Mouse (Mus musculus) erythroblast, embryonic 14.5 days (primary cell): ENCODE results near the gene Dbx2. TPM values are rescaled to one million over a fixed set of nuclear protein-coding genes. Genes with fewer than 3 reads are reported as not detected.

ENCODE experiments used
- H3K27me3 ChIP-seq: 2 replicates; pipeline ENCODE4 v1.6.1; 2012; ENCODE audit warnings: inconsistent platforms; ENCODE audit not compliant: control insufficient read depth
- H3K36me3 ChIP-seq: 2 replicates; pipeline ENCODE4 v1.6.1; 2012; ENCODE audit warnings: mild to moderate bottlenecking, inconsistent platforms; ENCODE audit not compliant: control insufficient read depth
- H3K4me1 ChIP-seq: 2 replicates; pipeline ENCODE4 v1.6.1; 2012; ENCODE audit warnings: inconsistent platforms; ENCODE audit not compliant: control insufficient read depth
- H3K4me3 ChIP-seq: replicated peaks from 2 replicates; pipeline ENCODE3; 2012; ENCODE audit warnings: moderate library complexity, mild to moderate bottlenecking, inconsistent platforms
- H3K9me3 ChIP-seq: 2 replicates; pipeline ENCODE4 v1.6.1; 2012; ENCODE audit warnings: low read length, inconsistent platforms, mixed read lengths; ENCODE audit not compliant: control insufficient read depth
- GATA1 ChIP-seq: IDR thresholded peaks from 2 replicates; pipeline ENCODE4 v1.6.1; 2012; ENCODE audit warnings: low read length, inconsistent platforms, mixed read lengths
- TAL1 ChIP-seq: IDR thresholded peaks from 3 replicates; pipeline ENCODE4 v1.6.1; 2012; ENCODE audit warnings: low read length, inconsistent platforms, mixed read lengths
- polyA plus RNA-seq: library from polyadenylated mRNA; stranded (reverse); fragments of >175 nt; gene quantifications from 2 replicates; pipeline ENCODE4 v1.2.3, GENCODE M21; 2012

Gene Dbx2
- polyA plus RNA-seq, 1 experiment = not detected

DNA sequence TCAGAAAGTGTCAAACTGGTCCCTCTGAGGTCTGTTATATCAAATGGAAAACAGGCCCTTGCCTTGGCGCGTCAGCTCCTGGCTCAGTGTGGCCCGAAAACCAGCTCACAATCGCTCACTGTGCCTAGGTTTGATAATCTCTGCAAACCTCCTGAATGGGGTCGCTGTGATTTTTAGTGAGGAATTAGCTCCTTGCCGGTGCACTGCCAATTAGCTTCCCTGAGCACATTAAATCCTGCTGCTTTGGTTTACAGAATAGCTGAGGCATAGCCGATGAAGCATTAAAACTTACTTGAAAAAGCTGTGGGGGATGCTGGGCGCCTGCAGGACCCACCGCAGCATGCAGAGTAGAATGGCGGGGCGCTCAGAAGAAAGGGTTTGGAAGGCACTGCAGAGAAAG lies 15.4 kb downstream of the Dbx2 start:
- TF ChIP-seq GATA1 (no peak), TAL1 (no peak)
- H3K4me3 ChIP-seq = no peak overlapping the region

GRCm38 (mm10) chr15:95639829-95640134 lies 16.0 kb downstream of the Dbx2 start:
- Histone ChIP-seq H3K9me3 (peaks cover 11% of the 10 kb centered on the region), H3K27me3 (no peaks in the 10 kb centered on the region; the same call in 1 of the 2 replicates), H3K4me1 (no peaks in the 10 kb centered on the region), H3K4me3 (no peak overlapping the region), H3K36me3 (no peaks in the 10 kb centered on the region)
- no peak for TF ChIP-seq GATA1
- TF ChIP-seq TAL1 = no peak

More for the DNA sequence above, 15.4 kb downstream of the Dbx2 start:
- Histone ChIP-seq H3K9me3 (peaks cover 11% of the 10 kb centered on the region), H3K4me1 (no peaks in the 10 kb centered on the region), H3K27me3 (no peaks in the 10 kb centered on the region; the same call in 1 of the 2 replicates), H3K36me3 (no peaks in the 10 kb centered on the region)

DNA sequence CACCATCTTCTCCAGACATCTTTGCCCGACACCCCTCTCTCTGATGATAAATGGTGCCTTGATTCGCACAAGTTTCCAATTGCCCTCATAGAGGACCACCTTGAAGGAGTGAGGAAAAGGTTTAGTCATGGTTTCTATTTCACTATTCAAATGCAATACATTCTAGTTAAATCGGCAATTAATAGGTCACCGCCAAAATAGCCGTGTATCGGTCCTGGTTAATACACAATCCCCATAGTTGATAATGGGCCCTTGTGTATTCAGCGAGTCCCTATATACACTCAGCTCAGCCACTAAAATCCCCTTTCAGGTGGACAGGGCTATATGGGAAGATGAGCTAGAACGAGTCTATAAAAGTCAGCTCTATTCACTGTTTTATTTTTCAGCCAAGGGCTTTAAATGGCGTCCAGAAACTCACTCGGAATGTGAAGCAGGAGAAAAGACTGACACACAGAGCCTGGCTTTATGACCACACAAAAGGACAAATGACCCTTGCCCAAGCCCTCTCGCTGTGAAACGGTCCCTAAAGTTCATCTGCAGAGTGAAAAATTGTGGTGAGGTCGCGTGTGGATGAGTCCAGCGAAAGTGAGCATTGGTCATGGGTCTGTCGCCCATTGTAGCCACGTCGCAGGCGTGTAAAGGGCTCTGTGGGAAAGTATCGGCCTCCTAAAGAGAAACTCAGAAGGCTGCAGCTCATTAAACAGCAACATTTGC lies 16.5 kb downstream of the Dbx2 start:
- no peak overlapping the region for H3K4me3 ChIP-seq
- H3K9me3 ChIP-seq = peaks cover 11% of the 10 kb centered on the region
- H3K36me3 ChIP-seq = no peaks in the 10 kb centered on the region
- TF ChIP-seq TAL1 (no peak), GATA1 (no peak)
- H3K27me3 ChIP-seq = no peaks in the 10 kb centered on the region; the same call in 1 of the 2 replicates
- no peaks in the 10 kb centered on the region for H3K4me1 ChIP-seq

DNA sequence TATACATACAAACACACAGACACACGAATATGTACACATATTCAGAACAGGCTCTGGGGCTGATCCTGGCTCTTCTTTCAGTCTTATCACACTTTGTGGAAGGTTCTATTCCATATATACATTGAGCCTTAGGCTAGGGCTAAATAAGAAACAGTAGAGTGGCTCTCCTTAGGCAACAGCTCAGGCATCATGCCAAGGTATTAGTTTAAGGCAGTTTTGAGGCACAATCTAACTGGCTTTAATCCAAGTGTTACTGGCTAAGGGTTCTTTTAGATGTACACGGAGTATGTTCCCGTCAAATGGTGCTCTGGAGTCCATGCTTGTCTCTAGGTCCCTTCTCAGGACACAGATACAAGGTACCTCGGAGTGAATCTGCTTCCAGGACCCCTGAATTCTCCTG lies 31.4 kb downstream of the Dbx2 start:
- TF ChIP-seq GATA1 (no peak), TAL1 (no peak)
- Histone ChIP-seq H3K36me3 (no peaks in the 10 kb centered on the region), H3K9me3 (no peaks in the 10 kb centered on the region), H3K4me3 (no peak overlapping the region), H3K4me1 (no peaks in the 10 kb centered on the region), H3K27me3 (no peaks in the 10 kb centered on the region)

DNA sequence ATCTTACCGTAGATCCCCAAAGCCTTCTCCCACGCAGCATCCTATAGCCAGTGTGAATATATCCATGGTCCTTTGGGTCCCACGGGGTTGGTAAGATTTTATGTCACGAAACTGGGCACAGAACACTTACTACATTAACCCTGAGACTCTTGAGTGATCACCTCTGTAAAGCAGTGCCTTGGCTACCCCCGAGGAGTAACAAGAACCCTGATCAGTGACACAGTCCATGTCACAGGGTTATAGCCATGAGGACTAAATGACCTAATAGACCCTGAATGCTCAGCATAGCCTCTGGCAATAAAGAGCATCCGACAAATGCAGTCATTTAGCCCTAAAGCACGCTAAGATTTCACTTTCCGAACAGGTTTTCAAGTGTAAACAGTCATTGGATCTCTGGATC lies 33.0 kb downstream of the Dbx2 start:
- Histone ChIP-seq H3K9me3 (no peaks in the 10 kb centered on the region), H3K4me1 (no peaks in the 10 kb centered on the region), H3K27me3 (no peaks in the 10 kb centered on the region), H3K36me3 (no peaks in the 10 kb centered on the region), H3K4me3 (no peak overlapping the region)
- no peak for TF ChIP-seq TAL1
- no peak for TF ChIP-seq GATA1

DNA sequence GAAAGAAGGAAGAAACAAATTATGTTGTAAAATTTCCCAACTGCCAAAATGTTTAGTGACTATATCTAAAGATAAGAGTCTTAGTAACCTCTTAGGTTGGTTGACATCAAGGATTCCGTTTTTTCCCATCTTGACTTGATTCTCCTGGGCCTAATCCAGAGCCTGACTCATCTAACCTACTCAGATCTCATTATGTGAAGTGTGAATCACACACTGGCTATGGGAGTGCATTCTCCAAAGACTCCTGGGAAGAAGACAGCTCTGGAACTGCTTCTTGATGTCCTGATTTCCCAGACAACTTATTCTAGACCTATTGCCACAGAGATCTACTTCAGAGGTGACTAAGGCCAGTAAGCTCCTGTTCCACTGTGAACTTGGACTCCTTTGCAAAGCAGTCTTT lies 43.2 kb downstream of the Dbx2 start:
- Histone ChIP-seq H3K27me3 (no peaks in the 10 kb centered on the region), H3K4me1 (no peaks in the 10 kb centered on the region), H3K4me3 (no peak overlapping the region), H3K36me3 (no peaks in the 10 kb centered on the region), H3K9me3 (no peaks in the 10 kb centered on the region; the same call in 1 of the 2 replicates)
- TF ChIP-seq TAL1 (no peak), GATA1 (no peak)

- Histone ChIP-seq H3K36me3 (no peaks in the 10 kb centered on the region), H3K4me3 (no peak overlapping the region), H3K27me3 (no peaks in the 10 kb centered on the region), H3K9me3 (no peaks in the 10 kb centered on the region), H3K4me1 (no peaks in the 10 kb centered on the region)
- no peak for TF ChIP-seq TAL1
Measured at GRCm38 (mm10) chr15:95601179-95601578, 54.6 kb downstream of the Dbx2 start.

GRCm38 (mm10) chr15:95598630-95599029 lies 57.1 kb downstream of the Dbx2 start:
- TF ChIP-seq TAL1 (no peak), GATA1 (no peak)
- Histone ChIP-seq H3K4me3 (no peak overlapping the region), H3K27me3 (no peaks in the 10 kb centered on the region), H3K4me1 (no peaks in the 10 kb centered on the region), H3K9me3 (no peaks in the 10 kb centered on the region), H3K36me3 (no peaks in the 10 kb centered on the region)

GRCm38 (mm10) chr15:95586906-95587305 lies 68.9 kb downstream of the Dbx2 start:
- Histone ChIP-seq H3K9me3 (no peaks in the 10 kb centered on the region), H3K4me3 (no peak overlapping the region), H3K27me3 (no peaks in the 10 kb centered on the region), H3K36me3 (no peaks in the 10 kb centered on the region), H3K4me1 (no peaks in the 10 kb centered on the region)
- TF ChIP-seq TAL1 (no peak), GATA1 (no peak)

GRCm38 (mm10) chr15:95584891-95585290 lies 70.9 kb downstream of the Dbx2 start:
- H3K4me1 ChIP-seq = no peaks in the 10 kb centered on the region
- no peak for TF ChIP-seq TAL1
- no peak for TF ChIP-seq GATA1
- no peak overlapping the region for H3K4me3 ChIP-seq
- H3K36me3 ChIP-seq = no peaks in the 10 kb centered on the region
- no peaks in the 10 kb centered on the region for H3K27me3 ChIP-seq
- H3K9me3 ChIP-seq = no peaks in the 10 kb centered on the region
